Mouse (Mus musculus) urinary bladder, postnatal 10 days (tissue): Measurements from ENCODE around the gene Ctf1.

Experiments
- DNase-seq: peaks from one replicate; pipeline ENCODE4 v3.0.0; 2022; ENCODE audit warnings: low spot score

Gene Ctf1

DNA sequence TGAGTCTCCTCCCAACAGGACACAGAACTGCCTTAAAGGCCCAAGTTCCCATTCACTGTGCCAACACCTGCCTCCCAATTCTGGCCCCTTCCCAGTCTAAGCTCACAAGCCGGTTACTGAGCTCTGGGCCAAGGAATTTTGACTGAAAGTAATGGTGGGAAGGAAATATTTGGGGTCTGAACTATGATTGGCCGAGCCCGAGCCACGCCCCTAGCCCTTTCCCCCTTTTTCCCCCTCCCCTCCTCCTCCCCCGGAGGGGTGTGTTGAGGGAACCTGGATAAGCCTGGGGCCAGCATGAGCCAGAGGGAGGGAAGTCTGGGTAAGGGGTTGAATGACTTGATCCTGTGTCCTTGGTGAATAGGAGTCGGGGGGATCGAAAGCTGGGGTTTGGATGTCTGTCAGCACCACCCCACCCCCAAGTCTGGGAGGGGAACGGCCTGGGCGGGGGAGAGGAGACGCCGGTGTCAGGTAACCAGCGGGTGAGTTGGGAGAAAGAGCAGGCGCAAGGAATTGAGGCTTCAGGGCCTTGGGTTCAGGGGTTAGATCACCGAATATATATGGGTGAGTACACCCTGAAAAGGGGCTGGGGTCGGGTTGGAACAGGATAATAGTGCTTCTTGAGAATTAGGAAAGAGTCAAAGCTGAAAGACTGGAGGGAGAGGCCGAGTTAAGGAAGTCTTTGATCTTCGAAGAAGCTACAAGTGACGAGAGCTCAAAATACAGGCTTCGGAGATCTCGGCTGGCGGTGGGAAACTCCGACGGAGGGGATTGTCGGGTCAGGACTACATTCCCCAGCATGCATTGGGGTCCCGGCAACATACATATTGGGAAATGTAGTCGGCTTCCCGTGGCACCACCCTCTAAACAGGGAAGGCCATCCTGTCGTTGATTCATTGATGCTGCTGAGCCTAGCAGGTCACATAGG is at the start of gene Ctf1:
TSS of gene Ctf1 (plus strand) at position 276 of the 925 bp plus-strand sequence.
- no peak for DNase-seq

GRCm38 (mm10) chr7:127662926-127663325 is 49.6 kb upstream of the Ctf1 start:
- no peak for DNase-seq

GRCm38 (mm10) chr7:127666066-127666654 is 46.4 kb upstream of the Ctf1 start:
- DNase-seq: no peak

DNA sequence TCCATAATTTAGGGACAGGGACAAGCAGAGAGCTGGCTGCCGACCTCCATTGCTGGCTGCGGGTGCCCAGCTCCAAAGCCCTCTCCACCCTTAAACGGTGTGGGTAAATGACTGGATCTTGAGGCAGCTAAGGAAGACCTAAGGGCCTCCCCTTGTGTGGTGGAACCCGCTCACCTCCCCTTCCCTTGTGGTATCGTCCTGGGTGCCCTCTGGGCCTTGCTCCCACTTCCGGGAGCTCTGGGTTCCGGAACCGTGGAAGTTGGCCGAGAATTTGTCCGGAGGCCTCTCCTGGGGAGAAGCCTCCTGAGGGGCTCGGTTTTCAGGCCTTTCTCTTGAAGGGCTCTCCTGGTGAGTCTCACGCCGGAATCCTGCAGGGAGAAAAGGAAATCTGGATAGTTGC is 45.9 kb upstream of the Ctf1 start:
- DNase-seq: no peak

DNA sequence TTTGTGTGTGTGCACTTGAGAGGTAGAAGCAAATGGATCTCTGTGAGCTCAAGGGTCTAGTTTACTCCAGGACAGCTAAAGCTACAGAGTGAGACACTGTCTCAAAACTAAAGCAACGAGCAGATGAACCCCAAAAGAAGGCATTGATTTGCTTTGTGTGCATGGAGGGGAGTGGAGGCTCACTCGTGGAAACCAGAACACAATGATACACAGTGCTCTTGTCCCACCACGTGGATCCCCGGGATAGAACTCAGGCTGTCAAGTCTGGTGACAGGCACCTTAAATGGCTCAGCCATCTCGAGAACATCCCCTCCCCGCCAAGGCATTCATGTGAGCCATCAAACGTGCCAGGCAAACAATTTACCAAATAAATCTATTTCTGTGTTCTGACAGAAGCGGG is 45.4 kb upstream of the Ctf1 start:
- no peak for DNase-seq

- no peak for DNase-seq
These were observed 40.4 kb upstream of the Ctf1 start for GRCm38 (mm10) chr7:127671880-127672774.

GRCm38 (mm10) chr7:127672776-127673175 is 39.8 kb upstream of the Ctf1 start:
- DNase-seq: no peak

GRCm38 (mm10) chr7:127674977-127675376 is 37.6 kb upstream of the Ctf1 start:
- peak; percentile 57 for DNase-seq

- no peak for DNase-seq
These were observed 37.1 kb upstream of the Ctf1 start for GRCm38 (mm10) chr7:127675391-127675811.

- no peak for DNase-seq
These were observed 35.5 kb upstream of the Ctf1 start for GRCm38 (mm10) chr7:127677077-127677476.

- DNase-seq: no peak
These were observed 34.9 kb upstream of the Ctf1 start for GRCm38 (mm10) chr7:127677609-127678008.

DNA sequence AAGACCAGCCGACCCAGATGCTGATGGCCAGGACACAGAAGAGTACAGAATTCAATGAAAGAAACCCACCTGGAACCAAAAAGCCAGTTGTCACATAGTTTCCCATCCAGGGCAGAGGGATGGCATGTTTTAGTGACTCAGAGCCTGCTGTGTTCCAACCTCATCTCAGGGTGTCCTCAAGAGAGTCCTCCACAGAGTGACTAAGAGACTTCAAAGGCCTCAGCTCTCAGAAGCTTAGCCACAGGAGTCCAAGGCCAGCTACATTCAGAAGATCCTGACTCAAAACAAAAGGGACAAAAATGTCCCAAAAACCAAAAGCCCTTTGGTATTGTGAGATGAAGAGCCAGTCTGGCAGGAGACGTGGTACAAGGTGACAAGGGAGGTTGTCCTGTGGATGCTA is 33.7 kb upstream of the Ctf1 start:
- no peak for DNase-seq

DNA sequence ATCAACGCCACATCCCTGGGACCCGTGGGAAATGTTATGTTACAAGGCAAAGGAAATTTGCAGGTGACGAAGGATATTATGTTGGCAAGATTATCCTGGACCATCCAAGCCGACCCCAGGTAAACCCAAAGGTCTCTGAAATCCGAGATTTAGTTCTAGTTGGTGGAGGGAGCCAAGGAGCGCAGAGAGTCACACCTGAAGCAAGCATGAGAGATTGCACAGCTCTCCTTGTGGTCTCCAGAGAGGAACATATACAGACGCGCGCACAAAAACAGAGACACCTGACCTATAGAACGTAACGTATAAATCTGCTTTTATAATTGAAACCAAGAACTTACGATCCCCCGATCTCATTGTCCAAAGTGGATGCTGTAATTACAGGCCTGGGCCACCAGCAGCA is 32.0 kb upstream of the Ctf1 start:
- no peak for DNase-seq

GRCm38 (mm10) chr7:127681888-127682553 is 30.5 kb upstream of the Ctf1 start:
- no peak for DNase-seq

DNA sequence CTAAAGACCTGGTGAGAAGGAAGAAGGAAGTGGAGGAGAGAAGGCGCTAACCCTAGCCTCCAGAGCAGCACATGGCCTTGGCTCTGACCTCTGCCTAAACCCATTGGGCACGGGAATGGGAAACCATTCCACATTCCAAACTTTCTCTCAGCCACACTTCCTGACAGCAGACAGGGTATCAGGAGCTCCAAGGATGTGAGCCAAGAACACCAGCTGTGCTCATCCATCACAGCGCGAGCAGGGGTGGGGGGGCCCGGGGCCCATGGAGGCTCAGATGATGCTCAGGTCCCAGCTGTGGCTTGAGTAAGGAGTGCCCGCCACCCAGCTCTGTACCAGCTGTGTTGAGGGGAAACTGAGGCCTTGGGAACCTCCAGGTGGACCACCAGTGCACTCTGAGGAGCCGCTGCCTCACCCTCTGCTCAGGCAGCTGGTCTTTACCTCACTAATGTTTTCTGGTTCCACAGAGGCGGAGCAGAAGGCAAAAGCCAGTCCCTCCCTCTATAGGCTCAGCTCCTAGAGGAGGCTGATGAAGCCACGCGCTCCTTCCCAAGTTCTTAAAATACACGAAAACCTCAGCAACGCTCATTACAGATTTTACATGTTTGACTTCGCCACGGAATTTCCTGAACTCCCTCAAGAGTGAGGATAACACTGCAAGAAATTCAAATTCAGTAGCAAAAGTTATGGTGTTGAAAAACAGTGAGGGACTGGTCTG is 27.1 kb upstream of the Ctf1 start:
- no peak for DNase-seq

- no peak for DNase-seq
These were observed 25.6 kb upstream of the Ctf1 start for GRCm38 (mm10) chr7:127686740-127687449.

GRCm38 (mm10) chr7:127688935-127689334 is 23.6 kb upstream of the Ctf1 start:
- DNase-seq: no peak

- DNase-seq: no peak
These were observed 22.8 kb upstream of the Ctf1 start for GRCm38 (mm10) chr7:127689626-127690280.

DNA sequence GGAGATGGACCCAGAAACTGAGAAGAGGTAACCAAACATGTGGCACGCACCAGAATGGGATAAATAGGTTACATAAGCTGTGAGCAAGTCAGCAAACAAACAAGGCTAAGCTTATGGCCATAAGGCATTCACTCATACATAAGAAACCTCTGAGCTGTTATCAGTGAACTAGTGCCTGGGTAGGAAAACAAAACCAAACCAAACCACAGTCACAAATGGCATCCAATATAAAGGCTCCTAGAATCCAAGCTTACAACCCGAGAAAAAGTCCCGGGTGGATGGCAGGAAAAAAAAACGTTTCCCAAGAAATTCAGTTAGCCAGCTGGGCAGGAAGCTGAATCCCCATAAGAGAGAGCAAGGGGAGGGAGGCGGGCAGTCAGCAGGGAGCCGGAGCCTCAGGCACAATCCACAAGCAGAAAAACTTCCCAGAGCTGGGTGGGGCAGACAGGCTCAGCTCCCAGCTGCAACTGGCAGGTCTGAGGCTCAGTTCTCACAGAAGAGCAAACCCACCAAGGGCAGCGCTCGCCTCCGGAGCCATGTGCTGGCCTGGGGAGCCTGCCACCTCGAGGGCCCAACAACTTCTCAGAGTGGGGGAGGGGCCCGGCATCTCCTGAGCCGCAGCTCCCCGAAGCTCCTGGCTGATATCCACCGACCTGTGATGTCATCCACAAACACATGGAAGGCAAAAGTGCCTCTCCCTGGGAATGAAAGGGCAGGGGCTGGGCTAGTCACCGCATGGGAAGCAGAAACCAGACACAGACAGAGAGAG is 21.1 kb upstream of the Ctf1 start:
- DNase-seq: peak; percentile 26
